Mouse (Mus musculus) cerebellum, postnatal 4 days (tissue): Measurements from ENCODE around the gene Vmn2r52.
"Not testable (repeated sequence)": the region's sequence is repeated elsewhere in the genome, so short reads cannot be mapped to it uniquely, and the experiment has no call there.

Experiments used
- DNase-seq, 2 experiments: peaks; one replicate each; pipeline ENCODE4 v3.0.0; 2022; ENCODE audit warnings: low spot score in 2 of 2, mixed read lengths in 1 of 2

Gene Vmn2r52

DNA sequence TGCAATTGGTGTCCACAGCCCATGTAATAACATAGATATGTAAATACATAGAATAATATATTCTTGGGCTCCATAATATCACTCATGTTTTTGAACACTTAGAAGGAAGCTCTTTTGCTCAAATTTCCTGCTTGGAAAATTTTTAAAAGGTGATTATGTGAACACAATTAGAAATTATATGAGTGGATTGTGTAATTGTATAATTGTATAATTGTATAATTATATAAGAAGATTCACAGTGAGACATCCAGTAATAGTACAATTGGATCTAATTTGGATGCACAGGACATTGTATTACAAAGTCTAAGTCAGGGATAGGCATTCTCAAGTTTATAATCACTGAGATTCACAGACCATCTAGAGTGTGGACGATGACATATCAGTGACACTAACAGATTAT lies at the start of gene Vmn2r52:
Vmn2r52 (minus strand) TSS at position 101 of the 400 bp plus-strand sequence.
- no peak for DNase-seq

DNA sequence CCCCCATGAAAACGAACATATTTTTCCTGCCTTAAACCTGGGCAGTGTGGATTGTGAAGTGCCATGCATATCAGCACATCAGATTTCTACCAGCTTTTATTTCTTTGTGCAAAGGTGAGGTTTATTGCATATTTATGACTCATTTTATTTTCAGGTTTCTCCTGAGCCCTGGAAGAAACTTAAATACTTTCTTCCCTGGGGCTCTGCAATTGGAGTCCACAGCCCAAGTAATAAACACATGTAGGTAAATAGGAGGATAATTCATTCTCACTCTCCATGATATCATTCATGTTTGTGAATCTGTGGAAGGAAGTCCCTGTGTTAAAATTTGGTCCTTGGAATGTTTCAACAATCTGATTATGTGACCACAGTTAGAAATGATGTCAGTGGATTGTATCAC lies 70.7 kb downstream of the Vmn2r52 start, which contains the start of gene Vmn2r51:
Vmn2r51 (minus strand) TSS at position 101 of the 400 bp plus-strand sequence.
- not testable (repeated sequence) for DNase-seq
